Mouse (Mus musculus) midbrain, embryonic 10.5 days (tissue): Measurements from ENCODE around the gene Slc44a2. TPM values are rescaled to one million over a fixed set of nuclear protein-coding genes. Genes with fewer than 3 reads are reported as not detected.

Experiments used
- polyA plus RNA-seq: library from polyadenylated mRNA; unstranded; fragments of >200 nt; fragmentation: Nextera tagmentation; extraction: Ambion mirVana; gene quantifications from 2 replicates; pipeline ENCODE4 v1.2.1, GENCODE M21; 2016

Slc44a2 gene
- polyA plus RNA-seq, 1 experiment from 2014 or later, result 65.8 TPM

Other genes starting within 250 kb of the Slc44a2 start
- gene Gm49373, start 247.6 kb upstream of the Slc44a2 start, polyA plus RNA-seq, result 1.0 and 1.3 TPM in 2 replicates
- 57.1 and 66.7 TPM in 2 replicates for gene Fdx1l, start 247.1 kb upstream of the Slc44a2 start, polyA plus RNA-seq
- gene Gm38431, start 228.7 kb upstream of the Slc44a2 start, polyA plus RNA-seq, result 3.4 and 3.9 TPM in 2 replicates
- gene Raver1, start 228.7 kb upstream of the Slc44a2 start, polyA plus RNA-seq, result 95.4 and 102 TPM in 2 replicates
- 13.6 and 14.8 TPM in 2 replicates for gene Tyk2, start 189.5 kb upstream of the Slc44a2 start, polyA plus RNA-seq
- 351 and 367 TPM in 2 replicates for gene Cdc37, start 170.7 kb upstream of the Slc44a2 start, polyA plus RNA-seq
- 3.8 and 5.0 TPM in 2 replicates for gene Pde4a, start 155.0 kb upstream of the Slc44a2 start, polyA plus RNA-seq
- gene Keap1, start 81.3 kb upstream of the Slc44a2 start, polyA plus RNA-seq, result 47.1 and 50.8 TPM in 2 replicates
- 0.10 and 0.11 TPM in 2 replicates for gene S1pr5, start 72.3 kb upstream of the Slc44a2 start, polyA plus RNA-seq
- gene Atg4d, start 55.4 kb upstream of the Slc44a2 start, polyA plus RNA-seq, result 48.6 and 49.9 TPM in 2 replicates
- 16.2 and 21.0 TPM in 2 replicates for gene Kri1, start 32.7 kb upstream of the Slc44a2 start, polyA plus RNA-seq
- gene Cdkn2d, start 29.3 kb upstream of the Slc44a2 start, polyA plus RNA-seq, result 51.4 and 61.3 TPM in 2 replicates
- gene Ap1m2, start 8.4 kb upstream of the Slc44a2 start, polyA plus RNA-seq, result 1.1 and 2.9 TPM in 2 replicates
- gene Ilf3, start 47.2 kb downstream of the Slc44a2 start, polyA plus RNA-seq, result 295 and 321 TPM in 2 replicates
- 64.8 and 73.1 TPM in 2 replicates for gene Qtrt1, start 91.1 kb downstream of the Slc44a2 start, polyA plus RNA-seq
- 70.4 and 75.0 TPM in 2 replicates for gene Dnm2, start 104.2 kb downstream of the Slc44a2 start, polyA plus RNA-seq
- 106 and 116 TPM in 2 replicates for gene Tmed1, start 189.6 kb downstream of the Slc44a2 start, polyA plus RNA-seq
- gene AB124611, start 205.5 kb downstream of the Slc44a2 start, polyA plus RNA-seq, result 6.0 and 7.1 TPM in 2 replicates
- 54.3 and 57.5 TPM in 2 replicates for gene Carm1, start 226.2 kb downstream of the Slc44a2 start, polyA plus RNA-seq